Mouse (Mus musculus) stomach, postnatal 0 days (tissue): ENCODE results near the gene Fars2. TPM values are rescaled to one million over a fixed set of nuclear protein-coding genes. Genes with fewer than 3 reads are reported as not detected.

Experiments
- ATAC-seq: fragments of 200-750 bp; cut with Nextera tagmentation; 2 replicates; pipeline ENCODE4 v1.8.0; 2017; ENCODE audit not compliant: low FRiP score, low TSS enrichment
- DNase-seq: peaks from one replicate; pipeline ENCODE4 v3.0.0-alpha.2; 2016; ENCODE audit warnings: low spot score
- H3K27ac ChIP-seq: fragments of 300-500 bp; sonication (generic); replicated peaks from 2 replicates; pipeline ENCODE4 v1.5.1; 2014; ENCODE audit warnings: mild to moderate bottlenecking, control low read depth
- H3K27me3 ChIP-seq: fragments of 300-500 bp; sonication (generic); 2 replicates; pipeline ENCODE4 v1.6.1; 2014; ENCODE audit warnings: low read length; ENCODE audit not compliant: control insufficient read depth, insufficient read depth
- H3K36me3 ChIP-seq: fragments of 300-500 bp; sonication (generic); 2 replicates; pipeline ENCODE4 v1.6.1; 2014; ENCODE audit warnings: low read length, mixed read lengths; ENCODE audit not compliant: control insufficient read depth, insufficient read depth
- H3K4me1 ChIP-seq: fragments of 300-500 bp; sonication (generic); replicated peaks from 2 replicates; pipeline ENCODE4 v1.6.1; 2014; ENCODE audit warnings: antibody characterized with exemption; ENCODE audit not compliant: control insufficient read depth, insufficient read depth
- H3K4me2 ChIP-seq: fragments of 300-500 bp; sonication (generic); replicated peaks from 2 replicates; pipeline ENCODE4 v1.6.1; 2014; ENCODE audit warnings: low read depth, mild to moderate bottlenecking, control low read depth, moderate library complexity
- H3K4me3 ChIP-seq: fragments of 300-500 bp; sonication (generic); 2 replicates; pipeline ENCODE4 v1.5.1; 2014; ENCODE audit warnings: low read depth, low read length, control low read depth
- H3K9ac ChIP-seq: fragments of 300-500 bp; sonication (generic); 2 replicates; pipeline ENCODE4 v1.6.1; 2014; ENCODE audit warnings: mild to moderate bottlenecking, low read length, control low read depth, mixed read lengths
- H3K9me3 ChIP-seq: fragments of 300-500 bp; sonication (generic); 2 replicates; pipeline ENCODE4 v1.6.1; 2016; ENCODE audit warnings: low read length; ENCODE audit not compliant: control insufficient read depth
- CTCF ChIP-seq: IDR thresholded peaks from 2 replicates; pipeline ENCODE4 v1.5.1; 2016; ENCODE audit warnings: antibody characterized with exemption, low read depth, mild to moderate bottlenecking, moderate library complexity
- EP300 ChIP-seq: optimal IDR thresholded peaks from 2 replicates; pipeline ENCODE3; 2016; ENCODE audit warnings: antibody characterized with exemption
- WGBS: fragments of 180-500 bp; shearing (Covaris S2); extraction: QIAGEN DNeasy Blood & Tissue Kit; methylation state at CpG from one replicate; pipeline ENCODE4 v1.1.7; 2014; 5-methylcytosine and 5-hydroxymethylcytosine counted together
- polyA plus RNA-seq: library from polyadenylated mRNA; unstranded; fragments of >200 nt; fragmentation: Nextera tagmentation; extraction: Ambion mirVana; gene quantifications from 2 replicates; pipeline ENCODE4 v1.2.1, GENCODE M21; 2015

Fars2 gene
- polyA plus RNA-seq, 1 experiment from 2014 or later = 31.7 TPM

DNA sequence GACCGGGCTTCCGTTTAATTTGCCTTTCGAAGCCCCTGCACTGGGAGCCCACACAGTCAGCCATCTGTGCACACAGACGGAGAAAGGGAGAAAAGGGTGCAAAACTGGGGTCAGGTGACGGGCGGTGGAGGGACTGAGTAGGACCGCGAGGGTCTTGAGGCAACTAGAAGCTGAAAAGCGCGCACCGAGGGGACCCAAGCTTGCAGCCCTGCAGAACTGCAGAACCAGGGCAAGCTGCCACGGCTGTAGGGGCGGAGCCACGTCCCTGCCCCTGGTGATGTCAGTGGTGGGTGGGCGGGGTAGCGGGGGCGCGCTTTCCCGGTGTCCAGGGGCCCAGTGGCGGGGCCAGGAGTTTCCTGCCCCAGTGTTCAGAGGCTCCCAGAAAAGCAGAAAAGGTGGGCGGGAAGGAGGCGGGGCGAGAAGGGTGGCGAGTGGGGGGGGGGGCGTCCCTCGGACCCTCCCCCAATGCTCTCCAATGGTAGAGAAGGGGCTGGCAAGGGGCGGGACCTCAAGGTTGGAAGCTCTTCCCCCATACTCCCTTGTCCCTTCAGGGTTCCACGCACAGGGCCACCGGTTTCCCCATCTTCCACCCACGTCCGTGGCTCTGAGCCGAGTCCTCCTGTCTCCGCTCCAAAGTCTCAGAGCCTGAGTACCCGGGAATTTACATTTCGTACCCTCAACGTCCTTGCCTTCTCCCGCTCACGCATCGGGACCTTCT is 618.8 kb downstream of the Fars2 start:
- H3K4me3 ChIP-seq = peak overlapping the region; percentile 39
- DNase-seq (peak; percentile 69), ATAC-seq (peak; percentile 74)
- H3K4me1 ChIP-seq = peaks cover 4% of the 10 kb centered on the region; the same call in 1 of the 2 replicates
- no peak overlapping the region for H3K9ac ChIP-seq
- H3K4me2 ChIP-seq = peak overlapping the region; percentile 58
- WGBS = 1% methylated on average over 37 of the region's 39 CpGs
- no peak overlapping the region for H3K27ac ChIP-seq
- H3K9me3 ChIP-seq = no peaks in the 10 kb centered on the region
- no peak for TF ChIP-seq CTCF
- TF ChIP-seq EP300 = no peak
- H3K36me3 ChIP-seq = no peaks in the 10 kb centered on the region
- H3K27me3 ChIP-seq = peaks cover 15% of the 10 kb centered on the region

DNA sequence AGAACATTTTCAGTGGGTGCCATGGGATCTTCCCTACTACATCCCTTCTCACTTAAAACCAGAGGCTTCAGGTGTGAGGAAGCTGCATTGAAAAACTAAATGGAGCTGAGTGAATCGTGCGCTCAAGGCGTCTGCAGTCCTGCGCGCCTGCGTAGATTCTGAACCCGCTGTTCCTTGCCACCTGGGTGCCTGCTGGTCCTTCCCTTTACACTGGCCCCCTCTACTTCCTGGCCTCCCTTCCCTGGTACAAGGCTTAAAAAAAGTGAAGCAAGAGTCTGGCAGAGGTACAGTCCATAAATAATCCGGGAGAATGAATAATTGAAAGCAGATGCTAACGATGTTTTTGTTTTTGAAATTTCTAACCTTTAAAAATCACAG is 619.4 kb downstream of the Fars2 start:
- Histone ChIP-seq H3K27ac (no peak overlapping the region), H3K9me3 (no peaks in the 10 kb centered on the region)
- 18% methylated on average over 9 of the region's 9 CpGs for WGBS

DNA sequence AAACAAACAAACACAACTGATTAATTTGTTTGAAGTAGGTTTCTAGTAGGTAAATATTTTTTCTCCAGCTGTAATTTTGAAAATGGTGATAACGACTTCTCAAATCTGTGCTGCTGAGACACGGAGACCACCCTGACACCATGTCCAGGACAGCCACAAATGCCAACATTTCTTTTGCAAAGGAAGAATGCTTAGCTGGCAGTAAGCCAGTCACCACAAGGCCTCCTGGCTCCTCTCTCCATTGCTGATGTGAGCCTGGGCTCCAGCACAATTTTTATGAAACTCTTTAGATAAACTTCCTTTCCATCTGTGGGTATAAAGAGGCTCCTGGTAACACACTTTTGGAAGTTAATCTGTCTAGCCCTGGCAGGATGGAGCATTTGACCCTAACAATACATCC is 632.8 kb downstream of the Fars2 start:
- no peak overlapping the region for H3K27ac ChIP-seq
- H3K4me2 ChIP-seq = no peak overlapping the region
- H3K4me3 ChIP-seq = no peak overlapping the region
- H3K4me1 ChIP-seq = no peaks in the 10 kb centered on the region
- 33% methylated on average over 2 of the region's 2 CpGs for WGBS
- no peaks in the 10 kb centered on the region for H3K36me3 ChIP-seq
- no peak overlapping the region for H3K9ac ChIP-seq
- TF ChIP-seq CTCF (no peak), EP300 (no peak)
- no peak for DNase-seq
- H3K27me3 ChIP-seq = no peaks in the 10 kb centered on the region
- ATAC-seq = no peak
- H3K9me3 ChIP-seq = no peaks in the 10 kb centered on the region

More for the DNA sequence above, 619.4 kb downstream of the Fars2 start:
- no peak for DNase-seq
- H3K27me3 ChIP-seq = peaks cover 11% of the 10 kb centered on the region
- no peak for ATAC-seq
- H3K9ac ChIP-seq = no peak overlapping the region
- peaks cover 4% of the 10 kb centered on the region; the same call in 1 of the 2 replicates for H3K4me1 ChIP-seq
- TF ChIP-seq CTCF = no peak
- no peak for TF ChIP-seq EP300
- peak overlapping the region; percentile 39; the same call in 1 of the 2 replicates for H3K4me3 ChIP-seq
- H3K4me2 ChIP-seq = peak overlapping the region; percentile 58
- H3K36me3 ChIP-seq = no peaks in the 10 kb centered on the region

- DNase-seq = no peak
- Histone ChIP-seq H3K4me2 (no peak overlapping the region), H3K27me3 (no peaks in the 10 kb centered on the region), H3K9me3 (no peaks in the 10 kb centered on the region), H3K36me3 (no peaks in the 10 kb centered on the region), H3K9ac (no peak overlapping the region), H3K27ac (no peak overlapping the region), H3K4me3 (no peak overlapping the region), H3K4me1 (no peaks in the 10 kb centered on the region)
- 87% methylated on average over 3 of the region's 3 CpGs for WGBS
- ATAC-seq = no peak
- TF ChIP-seq CTCF (no peak), EP300 (no peak)
These were observed 634.6 kb downstream of the Fars2 start for GRCm38 (mm10) chr13:36751861-36752260.

GRCm38 (mm10) chr13:36766801-36767200 is 649.6 kb downstream of the Fars2 start:
- Histone ChIP-seq H3K27me3 (no peaks in the 10 kb centered on the region), H3K36me3 (no peaks in the 10 kb centered on the region), H3K27ac (no peak overlapping the region), H3K9ac (no peak overlapping the region), H3K9me3 (no peaks in the 10 kb centered on the region), H3K4me2 (no peak overlapping the region), H3K4me3 (no peak overlapping the region), H3K4me1 (no peaks in the 10 kb centered on the region)
- 51% methylated on average over 2 of the region's 2 CpGs for WGBS
- DNase-seq (no peak), ATAC-seq (no peak)
- TF ChIP-seq EP300 = no peak
- TF ChIP-seq CTCF = no peak

Other genes starting within 250 kb of the Fars2 start
- 13.3 and 13.4 TPM in 2 replicates for gene Rpp40, start 211.1 kb upstream of the Fars2 start, polyA plus RNA-seq
- 0.05 and 0.21 TPM in 2 replicates for gene Ppp1r3g, start 158.6 kb upstream of the Fars2 start, polyA plus RNA-seq
- 20.7 and 20.9 TPM in 2 replicates for gene Lyrm4, start 114 bp downstream of the Fars2 start, polyA plus RNA-seq